Mouse (Mus musculus): Measurements from ENCODE around the gene Fam136a. TPM values are rescaled to one million over a fixed set of nuclear protein-coding genes. Genes with fewer than 3 reads are reported as not detected.

Gene Fam136a
- total and polyA plus RNA-seq, 2 experiments: 41.8 to 83.2 TPM

GRCm38 (mm10) chr6:86343656-86344055 is 21.8 kb upstream of the Fam136a start:
- Histone ChIP-seq H3K4me3 (ENCODE audit: insufficient read depth, low read depth, low read length) (no peak overlapping the region), H3K27me3 (ENCODE audit: control insufficient read depth, insufficient read depth, low read length) (no peaks in the 10 kb centered on the region), H3K4me1 (ENCODE audit: control insufficient read depth, insufficient read depth, low read length) (no peaks in the 10 kb centered on the region), H3K79me2 (ENCODE audit: control insufficient read depth, insufficient read depth, low read length) (no peaks in the 10 kb centered on the region), H3K9ac (ENCODE audit: low read depth, low read length) (no peak overlapping the region), H3K27ac (replicated peaks; ENCODE audit: insufficient read depth, low read depth, low read length) (no peak overlapping the region), H3K36me3 (ENCODE audit: control insufficient read depth, insufficient read depth, low read length) (no peaks in the 10 kb centered on the region)
- DNase-seq (ENCODE audit: extremely low read depth, low read depth, low spot score): no peak
- no peak for TF ChIP-seq POLR2A (IDR thresholded peaks at IDR 0.05; ENCODE audit: extremely low read depth, insufficient read depth, low read length)
- TF ChIP-seq CTCF (IDR thresholded peaks at IDR 0.05; ENCODE audit: low read depth, low read length): no peak
- WGBS: 30% methylated on average over 7 of the region's 7 CpGs

GRCm38 (mm10) chr6:86346063-86346462 is 19.4 kb upstream of the Fam136a start:
- Histone ChIP-seq H3K27me3 (ENCODE audit: control insufficient read depth, insufficient read depth, low read length) (no peaks in the 10 kb centered on the region), H3K79me2 (ENCODE audit: control insufficient read depth, insufficient read depth, low read length) (no peaks in the 10 kb centered on the region), H3K27ac (replicated peaks; ENCODE audit: insufficient read depth, low read depth, low read length) (no peak overlapping the region), H3K4me1 (ENCODE audit: control insufficient read depth, insufficient read depth, low read length) (no peaks in the 10 kb centered on the region), H3K36me3 (ENCODE audit: control insufficient read depth, insufficient read depth, low read length) (no peaks in the 10 kb centered on the region), H3K4me3 (ENCODE audit: insufficient read depth, low read depth, low read length) (no peak overlapping the region), H3K9ac (ENCODE audit: low read depth, low read length) (no peak overlapping the region)
- no peak for TF ChIP-seq CTCF (IDR thresholded peaks at IDR 0.05; ENCODE audit: low read depth, low read length)
- TF ChIP-seq POLR2A (IDR thresholded peaks at IDR 0.05; ENCODE audit: extremely low read depth, insufficient read depth, low read length): no peak
- 71% methylated on average over 2 of the region's 2 CpGs for WGBS
- no peak for DNase-seq (ENCODE audit: extremely low read depth, low read depth, low spot score)

- TF ChIP-seq CTCF (IDR thresholded peaks at IDR 0.05; ENCODE audit: low read depth, low read length) (peak; percentile 62), POLR2A (IDR thresholded peaks at IDR 0.05; ENCODE audit: extremely low read depth, insufficient read depth, low read length) (no peak)
- no peak overlapping the region for H3K4me3 ChIP-seq (ENCODE audit: insufficient read depth, low read depth, low read length)
- H3K9ac ChIP-seq (ENCODE audit: low read depth, low read length): no peak overlapping the region
- no peaks in the 10 kb centered on the region for H3K4me1 ChIP-seq (ENCODE audit: control insufficient read depth, insufficient read depth, low read length)
- no peak overlapping the region for H3K27ac ChIP-seq (replicated peaks; ENCODE audit: insufficient read depth, low read depth, low read length)
- no peaks in the 10 kb centered on the region for H3K79me2 ChIP-seq (ENCODE audit: control insufficient read depth, insufficient read depth, low read length)
- no peaks in the 10 kb centered on the region for H3K27me3 ChIP-seq (ENCODE audit: control insufficient read depth, insufficient read depth, low read length)
- DNase-seq (ENCODE audit: extremely low read depth, low read depth, low spot score): peak; percentile 64
- H3K36me3 ChIP-seq (ENCODE audit: control insufficient read depth, insufficient read depth, low read length): no peaks in the 10 kb centered on the region
- WGBS: 27% methylated on average over 7 of the region's 7 CpGs
Measured at GRCm38 (mm10) chr6:86349257-86349656, 16.2 kb upstream of the Fam136a start.

- peak; percentile 14; the same call in 1 of the 2 replicates for TF ChIP-seq CTCF (IDR thresholded peaks at IDR 0.05; ENCODE audit: low read depth, low read length)
- no peak for TF ChIP-seq POLR2A (IDR thresholded peaks at IDR 0.05; ENCODE audit: extremely low read depth, insufficient read depth, low read length)
- Histone ChIP-seq H3K4me1 (ENCODE audit: control insufficient read depth, insufficient read depth, low read length) (no peaks in the 10 kb centered on the region), H3K36me3 (ENCODE audit: control insufficient read depth, insufficient read depth, low read length) (no peaks in the 10 kb centered on the region), H3K9ac (ENCODE audit: low read depth, low read length) (no peak overlapping the region), H3K27ac (replicated peaks; ENCODE audit: insufficient read depth, low read depth, low read length) (no peak overlapping the region), H3K27me3 (ENCODE audit: control insufficient read depth, insufficient read depth, low read length) (no peaks in the 10 kb centered on the region), H3K4me3 (ENCODE audit: insufficient read depth, low read depth, low read length) (no peak overlapping the region), H3K79me2 (ENCODE audit: control insufficient read depth, insufficient read depth, low read length) (no peaks in the 10 kb centered on the region)
- no peak for DNase-seq (ENCODE audit: extremely low read depth, low read depth, low spot score)
- WGBS: 91% methylated on average over 3 of the region's 3 CpGs
Measured at GRCm38 (mm10) chr6:86354948-86355347, 10.5 kb upstream of the Fam136a start.

GRCm38 (mm10) chr6:86356956-86357355 is 8.5 kb upstream of the Fam136a start:
- H3K36me3 ChIP-seq (ENCODE audit: control insufficient read depth, insufficient read depth, low read length): no peaks in the 10 kb centered on the region
- H3K4me1 ChIP-seq (ENCODE audit: control insufficient read depth, insufficient read depth, low read length): no peaks in the 10 kb centered on the region
- WGBS: 86% methylated on average over 9 of the region's 9 CpGs
- TF ChIP-seq CTCF (IDR thresholded peaks at IDR 0.05; ENCODE audit: low read depth, low read length) (no peak), POLR2A (IDR thresholded peaks at IDR 0.05; ENCODE audit: extremely low read depth, insufficient read depth, low read length) (no peak)
- H3K4me3 ChIP-seq (ENCODE audit: insufficient read depth, low read depth, low read length): no peak overlapping the region
- no peak overlapping the region for H3K9ac ChIP-seq (ENCODE audit: low read depth, low read length)
- H3K79me2 ChIP-seq (ENCODE audit: control insufficient read depth, insufficient read depth, low read length): no peaks in the 10 kb centered on the region
- no peak for DNase-seq (ENCODE audit: extremely low read depth, low read depth, low spot score)
- H3K27ac ChIP-seq (replicated peaks; ENCODE audit: insufficient read depth, low read depth, low read length): no peak overlapping the region
- no peaks in the 10 kb centered on the region for H3K27me3 ChIP-seq (ENCODE audit: control insufficient read depth, insufficient read depth, low read length)

GRCm38 (mm10) chr6:86360691-86361090 is 4.8 kb upstream of the Fam136a start:
- no peaks in the 10 kb centered on the region for H3K27me3 ChIP-seq (ENCODE audit: control insufficient read depth, insufficient read depth, low read length)
- peaks cover 2% of the 10 kb centered on the region; the same call in 1 of the 2 replicates for H3K4me1 ChIP-seq (ENCODE audit: control insufficient read depth, insufficient read depth, low read length)
- H3K4me3 ChIP-seq (ENCODE audit: insufficient read depth, low read depth, low read length): no peak overlapping the region
- H3K36me3 ChIP-seq (ENCODE audit: control insufficient read depth, insufficient read depth, low read length): no peaks in the 10 kb centered on the region
- 53% methylated on average over 7 of the region's 7 CpGs for WGBS
- no peak overlapping the region for H3K9ac ChIP-seq (ENCODE audit: low read depth, low read length)
- H3K79me2 ChIP-seq (ENCODE audit: control insufficient read depth, insufficient read depth, low read length): no peaks in the 10 kb centered on the region
- TF ChIP-seq POLR2A (IDR thresholded peaks at IDR 0.05; ENCODE audit: extremely low read depth, insufficient read depth, low read length) (no peak), CTCF (IDR thresholded peaks at IDR 0.05; ENCODE audit: low read depth, low read length) (no peak)
- H3K27ac ChIP-seq (replicated peaks; ENCODE audit: insufficient read depth, low read depth, low read length): no peak overlapping the region
- no peak for DNase-seq (ENCODE audit: extremely low read depth, low read depth, low spot score)
